Mouse (Mus musculus) retina, embryonic 14.5 days (tissue): ENCODE data around the gene Nxph4.
A peak's percentile ranks its signal among the peaks of the same experiment; 100 is the strongest.

Experiments used
- DNase-seq: peaks from one replicate; pipeline ENCODE4 v3.0.0-alpha.2; 2015; ENCODE audit warnings: low spot score

The Nxph4 gene

GRCm38 (mm10) chr10:127515271-127515982 is 18.9 kb downstream of the Nxph4 start:
- DNase-seq, result peak; percentile 21

GRCm38 (mm10) chr10:127514764-127515163 is 19.6 kb downstream of the Nxph4 start, which contains the start of gene Ndufa4l2:
Ndufa4l2 (plus strand) TSS chr10:127514967.
- DNase-seq, result peak; percentile 54

- DNase-seq, result no peak
These were observed 20.2 kb downstream of the Nxph4 start for GRCm38 (mm10) chr10:127514111-127514698.

- peak; percentile 78 for DNase-seq
These were observed 20.8 kb downstream of the Nxph4 start for GRCm38 (mm10) chr10:127513501-127514091.

- DNase-seq, result peak; percentile 97
These were observed 21.5 kb downstream of the Nxph4 start for GRCm38 (mm10) chr10:127512813-127513212.

GRCm38 (mm10) chr10:127512307-127512666 is 22.1 kb downstream of the Nxph4 start:
- DNase-seq, result no peak

GRCm38 (mm10) chr10:127511634-127512306 is 22.6 kb downstream of the Nxph4 start:
- DNase-seq, result peak; percentile 82

- DNase-seq, result peak; percentile 51
These were observed 23.3 kb downstream of the Nxph4 start for GRCm38 (mm10) chr10:127510895-127511617.

GRCm38 (mm10) chr10:127509837-127510701 is 24.3 kb downstream of the Nxph4 start:
- peak; percentile 74 for DNase-seq

- DNase-seq, result peak; percentile 98
These were observed 25.1 kb downstream of the Nxph4 start for GRCm38 (mm10) chr10:127509051-127509836.

- peak; percentile 88 for DNase-seq
These were observed 26.1 kb downstream of the Nxph4 start for GRCm38 (mm10) chr10:127508239-127508638.

- no peak for DNase-seq
These were observed 33.2 kb downstream of the Nxph4 start, which contains the start of gene Stac3 for GRCm38 (mm10) chr10:127500894-127501893. Stac3 (plus strand) TSS chr10:127501686.

GRCm38 (mm10) chr10:127500042-127500441 is 34.3 kb downstream of the Nxph4 start:
- no peak for DNase-seq

- DNase-seq, result peak; percentile 61
These were observed 34.8 kb downstream of the Nxph4 start for GRCm38 (mm10) chr10:127499516-127499915.

- DNase-seq, result no peak
These were observed 38.2 kb downstream of the Nxph4 start for GRCm38 (mm10) chr10:127496156-127496555.

- no peak for DNase-seq
These were observed 42.2 kb downstream of the Nxph4 start for GRCm38 (mm10) chr10:127492118-127492517.

- DNase-seq, result no peak
These were observed 43.2 kb downstream of the Nxph4 start for GRCm38 (mm10) chr10:127491128-127491512.

GRCm38 (mm10) chr10:127490160-127491127 is 43.9 kb downstream of the Nxph4 start:
- DNase-seq, result no peak
